Comparison of ENCODE assay signal across 11 mouse cellular contexts in the genomic region with DNA sequence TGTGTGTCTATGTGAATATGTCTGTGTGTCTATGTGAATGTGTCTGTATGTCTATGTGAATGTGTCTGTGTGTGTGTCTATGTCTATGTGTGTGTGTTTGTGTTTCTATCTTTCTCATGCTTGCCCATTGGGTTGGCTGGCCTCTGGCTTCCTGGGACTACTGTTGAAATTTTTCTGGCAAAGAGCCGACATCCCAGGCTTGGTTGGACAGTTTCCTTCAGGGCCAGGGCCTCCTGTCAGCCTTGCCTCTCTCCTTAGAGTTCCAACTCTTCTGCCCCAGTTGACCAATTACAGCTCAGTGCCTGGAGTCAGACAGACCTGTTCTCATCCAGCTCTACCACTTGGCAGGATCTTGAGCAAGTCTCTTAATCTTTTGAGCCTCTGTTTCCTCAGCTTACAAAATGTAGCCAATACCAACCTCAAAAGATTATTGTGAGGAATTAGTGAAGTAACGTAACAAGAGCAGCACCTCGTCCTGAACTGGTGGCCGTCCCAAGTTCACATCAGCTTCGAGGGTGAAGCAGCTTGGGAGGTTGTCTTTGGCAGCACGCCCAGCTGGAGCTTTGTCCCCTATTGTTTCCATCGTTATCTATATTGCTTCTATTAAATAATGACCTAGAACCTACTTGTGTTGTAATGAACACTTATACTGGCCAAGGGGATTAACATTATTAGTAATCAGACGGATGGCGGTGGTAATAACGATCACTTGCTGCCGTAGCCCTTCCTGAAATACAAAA. TPM values are rescaled to one million over a fixed set of nuclear protein-coding genes. Genes with fewer than 3 reads are reported as not detected.
DNase-seq lines count a peak whose midpoint lies in the region.
"Had no signal": no experiment of that assay in that cellular context is flagged by ENCODE, and none has a peak within 500 bp of the region (broad histone marks: within the 10 kb centered on the region; RNA-seq: fewer than 3 reads in every experiment).

No protein-coding gene starts in this region.

- intact Hi-C loops in left cerebral cortex, postnatal 4 days (cut with DNase I) = no loop called here
- intact Hi-C loops in left cerebral cortex, postnatal 14 days (cut with DNase I) = no loop called here

- DNase-seq in cerebellum, postnatal 14 days = peak; percentile 77 to 78
- no peak for DNase-seq in cerebellum, adult 11-12 months
- peak; percentile 55 for DNase-seq in left cerebral cortex, postnatal 4 days
- no peak for DNase-seq in left cerebral cortex, postnatal 14 days (ENCODE audit: low spot score in 2 of 2)
- DNase-seq in adipocyte (ENCODE audit: low spot score) = peak; percentile 95
- DNase-seq in lung, postnatal 14 days = peak; percentile 16
- DNase-seq in gastrocnemius, adult 18-20 months (ENCODE audit: low spot score) = no peak
- DNase-seq: cerebellum, postnatal 36 days; kidney, adult 18-20 months; kidney, postnatal 14 days; right cerebral cortex, postnatal 25 days had no signal

RNA-seq across cellular contexts. Expression of a gene that starts 28.2 kb away (rescaled TPM):
- 10 to 100 TPM; 17.2 to 18.3 TPM for total RNA-seq in left cerebral cortex, postnatal 4 days (2021)
- 10 to 100 TPM; 16.8 to 18.7 TPM for total RNA-seq in left cerebral cortex, postnatal 14 days (2021)
- 1 to 10 TPM; 9.5 to 9.7 TPM for total RNA-seq in gastrocnemius, adult 18-20 months (2021)

Comparison
In these comparisons a context has a peak if more than half of its experiments do, and no peak if none do; other contexts are left out.
1. DNase-seq: peak in cerebellum, postnatal 14 days (2 of 2), left cerebral cortex, postnatal 4 days (single experiment), adipocyte (single experiment) and lung, postnatal 14 days (single experiment); none in cerebellum, adult 11-12 months (single experiment), left cerebral cortex, postnatal 14 days (0 of 2) and gastrocnemius, adult 18-20 months (single experiment).